Mouse (Mus musculus): ENCODE data around the gene Vil1. TPM values are rescaled to one million over a fixed set of nuclear protein-coding genes. Genes with fewer than 3 reads are reported as not detected.

Vil1 gene
- polyA plus RNA-seq, 1 experiment from 2014 or later, result 0.31 TPM

- DNase-seq (ENCODE audit: low spot score), result no peak
- Histone ChIP-seq H3K4me1 (peaks cover 23% of the 10 kb centered on the region), H3K27ac (0 out of 2 replicates have a peak overlapping the region, but pooled peaks have one; percentile 34), H3K4me3 (no peak overlapping the region), H3K27me3 (ENCODE audit: low read depth, poor library complexity, severe bottlenecking) (no peaks in the 10 kb centered on the region), H3K9me3 (replicated peaks) (no peaks in the 10 kb centered on the region), H3K36me3 (no peaks in the 10 kb centered on the region)
- 86% methylated on average over 4 of the region's 4 CpGs for WGBS
Measured at GRCm38 (mm10) chr1:74376396-74376795, 32.8 kb upstream of the Vil1 start.

- H3K27ac ChIP-seq, result no peak overlapping the region
- no peaks in the 10 kb centered on the region for H3K36me3 ChIP-seq
- H3K4me1 ChIP-seq, result peaks cover 23% of the 10 kb centered on the region
- no peaks in the 10 kb centered on the region for H3K9me3 ChIP-seq (replicated peaks)
- no peaks in the 10 kb centered on the region for H3K27me3 ChIP-seq (ENCODE audit: low read depth, poor library complexity, severe bottlenecking)
- no peak for DNase-seq (ENCODE audit: low spot score)
- 89% methylated on average over 7 of the region's 7 CpGs for WGBS
- H3K4me3 ChIP-seq, result no peak overlapping the region
Measured at GRCm38 (mm10) chr1:74379058-74379504, 30.1 kb upstream of the Vil1 start.

- Histone ChIP-seq H3K27ac (no peak overlapping the region), H3K4me3 (no peak overlapping the region), H3K9me3 (replicated peaks) (no peaks in the 10 kb centered on the region), H3K27me3 (ENCODE audit: low read depth, poor library complexity, severe bottlenecking) (no peaks in the 10 kb centered on the region), H3K36me3 (no peaks in the 10 kb centered on the region), H3K4me1 (peaks cover 15% of the 10 kb centered on the region)
- no peak for DNase-seq (ENCODE audit: low spot score)
- WGBS, result 85% methylated on average over 5 of the region's 5 CpGs
Measured at GRCm38 (mm10) chr1:74380484-74380883, 28.7 kb upstream of the Vil1 start.

- Histone ChIP-seq H3K27me3 (ENCODE audit: low read depth, poor library complexity, severe bottlenecking) (no peaks in the 10 kb centered on the region), H3K4me1 (peaks cover 6% of the 10 kb centered on the region), H3K9me3 (replicated peaks) (no peaks in the 10 kb centered on the region), H3K36me3 (no peaks in the 10 kb centered on the region), H3K4me3 (no peak overlapping the region), H3K27ac (no peak overlapping the region)
- no peak for DNase-seq (ENCODE audit: low spot score)
- 91% methylated on average over 10 of the region's 10 CpGs for WGBS
Measured at GRCm38 (mm10) chr1:74381588-74382021, 27.6 kb upstream of the Vil1 start.

GRCm38 (mm10) chr1:74383385-74383784, 25.8 kb upstream of the Vil1 start:
- 86% methylated on average over 13 of the region's 13 CpGs for WGBS
- H3K4me1 ChIP-seq, result peaks cover 15% of the 10 kb centered on the region
- no peaks in the 10 kb centered on the region for H3K9me3 ChIP-seq (replicated peaks)
- no peaks in the 10 kb centered on the region for H3K36me3 ChIP-seq
- no peak overlapping the region for H3K27ac ChIP-seq
- H3K4me3 ChIP-seq, result no peak overlapping the region
- DNase-seq (ENCODE audit: low spot score), result no peak
- no peaks in the 10 kb centered on the region for H3K27me3 ChIP-seq (ENCODE audit: low read depth, poor library complexity, severe bottlenecking)

- H3K27ac ChIP-seq, result no peak overlapping the region
- no peak for DNase-seq (ENCODE audit: low spot score)
- no peak overlapping the region for H3K4me3 ChIP-seq
- H3K4me1 ChIP-seq, result peaks cover 19% of the 10 kb centered on the region
- 86% methylated on average over 8 of the region's 8 CpGs for WGBS
- no peaks in the 10 kb centered on the region for H3K9me3 ChIP-seq (replicated peaks)
- no peaks in the 10 kb centered on the region for H3K27me3 ChIP-seq (ENCODE audit: low read depth, poor library complexity, severe bottlenecking)
- H3K36me3 ChIP-seq, result no peaks in the 10 kb centered on the region
Measured at GRCm38 (mm10) chr1:74384525-74384924, 24.7 kb upstream of the Vil1 start.

- Histone ChIP-seq H3K27me3 (ENCODE audit: low read depth, poor library complexity, severe bottlenecking) (no peaks in the 10 kb centered on the region), H3K9me3 (replicated peaks) (no peaks in the 10 kb centered on the region), H3K36me3 (no peaks in the 10 kb centered on the region), H3K4me3 (no peak overlapping the region), H3K27ac (peak overlapping the region; percentile 48; the same call in 1 of the 2 replicates), H3K4me1 (peaks cover 24% of the 10 kb centered on the region)
- no peak for DNase-seq (ENCODE audit: low spot score)
- 89% methylated on average over 10 of the region's 10 CpGs for WGBS
Measured at GRCm38 (mm10) chr1:74385064-74385463, 24.1 kb upstream of the Vil1 start.

- WGBS, result 93% methylated on average over 8 of the region's 8 CpGs
- H3K4me1 ChIP-seq, result peaks cover 29% of the 10 kb centered on the region
- H3K9me3 ChIP-seq (replicated peaks), result no peaks in the 10 kb centered on the region
- no peaks in the 10 kb centered on the region for H3K36me3 ChIP-seq
- no peaks in the 10 kb centered on the region for H3K27me3 ChIP-seq (ENCODE audit: low read depth, poor library complexity, severe bottlenecking)
- peak overlapping the region; percentile 48; the same call in 1 of the 2 replicates for H3K27ac ChIP-seq
- H3K4me3 ChIP-seq, result no peak overlapping the region
- no peak for DNase-seq (ENCODE audit: low spot score)
Measured at GRCm38 (mm10) chr1:74385531-74385930, 23.6 kb upstream of the Vil1 start.

GRCm38 (mm10) chr1:74386363-74386713, 22.8 kb upstream of the Vil1 start:
- H3K4me3 ChIP-seq, result peak overlapping the region; percentile 59
- no peaks in the 10 kb centered on the region for H3K27me3 ChIP-seq (ENCODE audit: low read depth, poor library complexity, severe bottlenecking)
- peak; percentile 38 for DNase-seq (ENCODE audit: low spot score)
- no peaks in the 10 kb centered on the region for H3K36me3 ChIP-seq
- H3K4me1 ChIP-seq, result peaks cover 34% of the 10 kb centered on the region
- WGBS, result 68% methylated on average over 7 of the region's 10 CpGs
- H3K9me3 ChIP-seq (replicated peaks), result no peaks in the 10 kb centered on the region
- peak overlapping the region; percentile 94 for H3K27ac ChIP-seq

GRCm38 (mm10) chr1:74386714-74387385, 22.3 kb upstream of the Vil1 start:
- peak overlapping the region; percentile 59 for H3K4me3 ChIP-seq
- DNase-seq (ENCODE audit: low spot score), result peak; percentile 98
- H3K36me3 ChIP-seq, result no peaks in the 10 kb centered on the region
- peak overlapping the region; percentile 94 for H3K27ac ChIP-seq
- H3K27me3 ChIP-seq (ENCODE audit: low read depth, poor library complexity, severe bottlenecking), result no peaks in the 10 kb centered on the region
- under 1% methylated on average over 26 of the region's 26 CpGs for WGBS
- H3K4me1 ChIP-seq, result peaks cover 35% of the 10 kb centered on the region
- H3K9me3 ChIP-seq (replicated peaks), result no peaks in the 10 kb centered on the region

GRCm38 (mm10) chr1:74387386-74387988, 21.7 kb upstream of the Vil1 start:
- peaks cover 42% of the 10 kb centered on the region for H3K4me1 ChIP-seq
- H3K27ac ChIP-seq, result peak overlapping the region; percentile 94
- peak; percentile 35 for DNase-seq (ENCODE audit: low spot score)
- 64% methylated on average over 15 of the region's 15 CpGs for WGBS
- no peaks in the 10 kb centered on the region for H3K27me3 ChIP-seq (ENCODE audit: low read depth, poor library complexity, severe bottlenecking)
- peak overlapping the region; percentile 59 for H3K4me3 ChIP-seq
- no peaks in the 10 kb centered on the region for H3K9me3 ChIP-seq (replicated peaks)
- no peaks in the 10 kb centered on the region for H3K36me3 ChIP-seq

- DNase-seq (ENCODE audit: low spot score), result peak; percentile 29
- Histone ChIP-seq H3K36me3 (peaks cover 5% of the 10 kb centered on the region), H3K27me3 (ENCODE audit: low read depth, poor library complexity, severe bottlenecking) (no peaks in the 10 kb centered on the region), H3K9me3 (replicated peaks) (no peaks in the 10 kb centered on the region), H3K27ac (peak overlapping the region; percentile 34), H3K4me3 (no peak overlapping the region), H3K4me1 (peaks cover 52% of the 10 kb centered on the region)
- WGBS, result 80% methylated on average over 7 of the region's 7 CpGs
Measured at GRCm38 (mm10) chr1:74388398-74388920, 20.7 kb upstream of the Vil1 start.

- no peak for DNase-seq (ENCODE audit: low spot score)
- Histone ChIP-seq H3K9me3 (replicated peaks) (no peaks in the 10 kb centered on the region), H3K4me1 (peaks cover 56% of the 10 kb centered on the region), H3K27me3 (ENCODE audit: low read depth, poor library complexity, severe bottlenecking) (no peaks in the 10 kb centered on the region), H3K27ac (peak overlapping the region; percentile 71), H3K36me3 (peaks cover 19% of the 10 kb centered on the region), H3K4me3 (peak overlapping the region; percentile 96)
- WGBS, result 3% methylated on average over 29 of the region's 29 CpGs
Measured at GRCm38 (mm10) chr1:74389831-74390286, 19.3 kb upstream of the Vil1 start.

Measured in limb, embryonic 10.5 days (tissue).